Comparison of ENCODE assay signal across 14 mouse cellular contexts in the genomic region with DNA sequence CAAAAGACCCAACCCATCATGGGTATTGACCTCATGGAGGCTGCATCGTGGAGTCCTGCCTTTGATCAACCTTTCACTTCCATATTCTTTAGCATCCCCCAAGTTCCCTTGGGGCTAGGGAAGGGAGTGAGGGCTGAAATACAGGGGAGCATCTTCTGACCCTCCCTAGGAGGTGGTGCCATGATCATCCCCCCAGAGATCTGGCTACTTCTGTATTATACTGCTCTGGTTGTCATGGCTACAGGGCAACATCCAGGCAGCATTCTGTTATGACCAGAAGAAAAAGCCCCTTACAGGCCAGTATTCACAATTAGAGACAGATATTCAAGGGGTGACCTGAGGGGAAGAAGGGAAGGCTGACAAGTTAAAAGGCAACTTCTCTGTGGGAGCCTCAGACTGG. TPM values are rescaled to one million over a fixed set of nuclear protein-coding genes. Genes with fewer than 3 reads are reported as not detected.
A peak's percentile ranks its signal among the peaks of the same experiment; 100 is the strongest.
DNase-seq lines count a peak whose midpoint lies in the region; ATAC-seq lines count a peak whose summit lies in the region.
"Had no signal": no experiment of that assay in that cellular context is flagged by ENCODE, and none has a peak within 500 bp of the region (broad histone marks: within the 10 kb centered on the region; RNA-seq: fewer than 3 reads in every experiment).

No protein-coding gene starts in this region.

- H3K9ac ChIP-seq in forebrain, embryonic 11.5 days (ENCODE audit: low read length) = no peak overlapping the region
- no peak overlapping the region for H3K9ac ChIP-seq in limb, embryonic 11.5 days (ENCODE audit: low read length)
- H3K9ac ChIP-seq in neural tube, embryonic 15.5 days (replicated peaks) = no peak overlapping the region
- H3K9ac ChIP-seq: embryonic facial prominence, embryonic 15.5 days; forebrain, embryonic 12.5 days had no signal

- H3K4me1 ChIP-seq in forebrain, embryonic 10.5 days = peaks cover 21% of the 10 kb centered on the region
- no peaks in the 10 kb centered on the region; the same call in 1 of the 2 replicates for H3K4me1 ChIP-seq in forebrain, embryonic 11.5 days (replicated peaks; ENCODE audit: control insufficient read depth, insufficient read depth, low read length)
- H3K4me1 ChIP-seq in limb, embryonic 11.5 days (ENCODE audit: control insufficient read depth, insufficient read depth, low read length) = no peaks in the 10 kb centered on the region
- peaks cover 10% of the 10 kb centered on the region for H3K4me1 ChIP-seq in limb, embryonic 10.5 days
- peaks cover 10% of the 10 kb centered on the region for H3K4me1 ChIP-seq in neural tube, embryonic 15.5 days

- H3K4me2 ChIP-seq in forebrain, embryonic 11.5 days (ENCODE audit: low read depth, low read length, severe bottlenecking) = no peak overlapping the region
- no peak overlapping the region for H3K4me2 ChIP-seq in limb, embryonic 11.5 days (ENCODE audit: low read depth, severe bottlenecking)
- no peak overlapping the region for H3K4me2 ChIP-seq in neural tube, embryonic 15.5 days

- DNase-seq in forebrain, embryonic 10.5 days (ENCODE audit: extremely low spot score, low spot score) = peak; percentile 13
- no peak for DNase-seq in forebrain, embryonic 11.5 days (ENCODE audit: low spot score)
- DNase-seq in limb, embryonic 11.5 days (ENCODE audit: low spot score) = peak; percentile 17
- DNase-seq in limb, embryonic 10.5 days (ENCODE audit: low spot score) = no peak
- DNase-seq in neural tube, embryonic 10.5 days (ENCODE audit: extremely low spot score, low spot score) = peak; percentile 11
- DNase-seq in frontal cortex, postnatal 36 days (ENCODE audit: low spot score in 2 of 2) = no peak

- no peak overlapping the region for H3K27ac ChIP-seq in forebrain, embryonic 10.5 days
- no peak overlapping the region for H3K27ac ChIP-seq in forebrain, embryonic 11.5 days (ENCODE audit: low read depth, low read length)
- H3K27ac ChIP-seq in limb, embryonic 11.5 days (replicated peaks; ENCODE audit: low read depth, low read length) = no peak overlapping the region
- no peak overlapping the region for H3K27ac ChIP-seq in limb, embryonic 10.5 days
- no peak overlapping the region for H3K27ac ChIP-seq in neural tube, embryonic 15.5 days (replicated peaks)
- H3K27ac ChIP-seq: embryonic facial prominence, embryonic 15.5 days; forebrain, embryonic 12.5 days; heart, embryonic 13.5 days; hindbrain, embryonic 15.5 days had no signal

- no peak for ATAC-seq in forebrain, embryonic 11.5 days (replicated peaks; ENCODE audit: low FRiP score)
- ATAC-seq in limb, embryonic 11.5 days (ENCODE audit: insufficient number of reproducible peaks, low FRiP score, low TSS enrichment, low read depth) = no peak
- no peak for ATAC-seq in neural tube, embryonic 15.5 days (ENCODE audit: low FRiP score)
- ATAC-seq: inflammation-experienced regulatory T-cells, adult 6 months had no signal

- WGBS in forebrain, embryonic 10.5 days = 78% methylated on average over 1 of the region's 1 CpGs
- WGBS in forebrain, embryonic 11.5 days = 86% methylated on average over 1 of the region's 1 CpGs
- 71% methylated on average over 1 of the region's 1 CpGs for WGBS in limb, embryonic 11.5 days
- 72% methylated on average over 1 of the region's 1 CpGs for WGBS in limb, embryonic 10.5 days
- 62% methylated on average over 1 of the region's 1 CpGs for WGBS in neural tube, embryonic 15.5 days

- no peaks in the 10 kb centered on the region for H3K36me3 ChIP-seq in forebrain, embryonic 10.5 days (replicated peaks)
- no peaks in the 10 kb centered on the region for H3K36me3 ChIP-seq in forebrain, embryonic 11.5 days (ENCODE audit: control insufficient read depth, insufficient read depth, low read length)
- no peaks in the 10 kb centered on the region for H3K36me3 ChIP-seq in limb, embryonic 11.5 days (ENCODE audit: control insufficient read depth, insufficient read depth, low read length)
- no peaks in the 10 kb centered on the region for H3K36me3 ChIP-seq in limb, embryonic 10.5 days
- H3K36me3 ChIP-seq in neural tube, embryonic 15.5 days = no peaks in the 10 kb centered on the region
- H3K36me3 ChIP-seq: embryonic facial prominence, embryonic 15.5 days; forebrain, embryonic 12.5 days; heart, embryonic 13.5 days; hindbrain, embryonic 15.5 days had no signal

- peaks cover 7% of the 10 kb centered on the region for H3K27me3 ChIP-seq in forebrain, embryonic 10.5 days (ENCODE audit: poor library complexity, severe bottlenecking)
- no peaks in the 10 kb centered on the region for H3K27me3 ChIP-seq in forebrain, embryonic 11.5 days (ENCODE audit: control insufficient read depth, insufficient read depth, low read length)
- H3K27me3 ChIP-seq in limb, embryonic 11.5 days (ENCODE audit: control insufficient read depth, insufficient read depth, low read length) = no peaks in the 10 kb centered on the region
- 0 out of 2 replicates have a peak, but pooled peaks cover 6% of the 10 kb centered on the region for H3K27me3 ChIP-seq in limb, embryonic 10.5 days (ENCODE audit: low read depth, poor library complexity, severe bottlenecking)
- H3K27me3 ChIP-seq in neural tube, embryonic 15.5 days (replicated peaks) = no peaks in the 10 kb centered on the region
- H3K27me3 ChIP-seq: hindbrain, embryonic 15.5 days had no signal

- no peak overlapping the region for H3K4me3 ChIP-seq in forebrain, embryonic 10.5 days
- no peak overlapping the region for H3K4me3 ChIP-seq in forebrain, embryonic 11.5 days (ENCODE audit: low read depth, low read length)
- H3K4me3 ChIP-seq in limb, embryonic 11.5 days (ENCODE audit: low read depth, low read length) = no peak overlapping the region
- no peak overlapping the region for H3K4me3 ChIP-seq in limb, embryonic 10.5 days
- H3K4me3 ChIP-seq in neural tube, embryonic 15.5 days (replicated peaks) = no peak overlapping the region
- H3K4me3 ChIP-seq: embryonic facial prominence, embryonic 15.5 days; erythroblast, embryonic 14.5 days; forebrain, embryonic 12.5 days; hindbrain, embryonic 15.5 days had no signal

- no peaks in the 10 kb centered on the region for H3K9me3 ChIP-seq in forebrain, embryonic 10.5 days
- no peaks in the 10 kb centered on the region for H3K9me3 ChIP-seq in forebrain, embryonic 11.5 days (ENCODE audit: control insufficient read depth, low read length)
- H3K9me3 ChIP-seq in limb, embryonic 11.5 days (ENCODE audit: control insufficient read depth, low read length) = no peaks in the 10 kb centered on the region
- H3K9me3 ChIP-seq in limb, embryonic 10.5 days (replicated peaks) = no peaks in the 10 kb centered on the region
- no peaks in the 10 kb centered on the region for H3K9me3 ChIP-seq in neural tube, embryonic 15.5 days (replicated peaks)
- H3K9me3 ChIP-seq: embryonic facial prominence, embryonic 15.5 days; forebrain, embryonic 12.5 days; hindbrain, embryonic 15.5 days had no signal

RNA-seq across cellular contexts. Expression of gene Nnmt, which starts 14.3 kb away (rescaled TPM):
- 0.73 and 1.2 TPM in 2 replicates for polyA plus RNA-seq in forebrain, embryonic 10.5 days (2016; fragmentation: Nextera tagmentation; extraction: Ambion mirVana)
- polyA plus RNA-seq in forebrain, embryonic 11.5 days (2014; fragmentation: Nextera tagmentation; extraction: Ambion mirVana) = 1.1 and 1.9 TPM in 2 replicates
- polyA plus RNA-seq in limb, embryonic 11.5 days (2014; fragmentation: Nextera tagmentation; extraction: Ambion mirVana) = 0.52 and 0.62 TPM in 2 replicates
- 0.19 TPM in 2 replicates for polyA plus RNA-seq in limb, embryonic 10.5 days (2016; fragmentation: Nextera tagmentation; extraction: Ambion mirVana)
- polyA plus RNA-seq in neural tube, embryonic 15.5 days (2015; fragmentation: Nextera tagmentation; extraction: Ambion mirVana) = 0.70 and 0.92 TPM in 2 replicates
- polyA plus RNA-seq: C2C12; erythroblast, embryonic 14.5 days had no signal

Comparison
In these comparisons a context has a peak if more than half of its experiments do, and no peak if none do; other contexts are left out.
1. DNase-seq: peak in forebrain, embryonic 10.5 days (single experiment), limb, embryonic 11.5 days (single experiment) and neural tube, embryonic 10.5 days (single experiment); none in forebrain, embryonic 11.5 days (single experiment), limb, embryonic 10.5 days (single experiment) and frontal cortex, postnatal 36 days (0 of 2).